Mouse (Mus musculus) liver, embryonic 15.5 days (tissue): Measurements from ENCODE around the gene Dus2. TPM values are rescaled to one million over a fixed set of nuclear protein-coding genes. Genes with fewer than 3 reads are reported as not detected.
A peak's percentile ranks its signal among the peaks of the same experiment; 100 is the strongest.
"Not testable (repeated sequence)": the region's sequence is repeated elsewhere in the genome, so short reads cannot be mapped to it uniquely, and the experiment has no call there.

ENCODE experiments used
- ATAC-seq: fragments of 200-750 bp; cut with Nextera tagmentation; 2 replicates; pipeline ENCODE4 v1.8.0; 2017; ENCODE audit warnings: moderate number of reproducible peaks, mild to moderate bottlenecking, moderate library complexity; ENCODE audit not compliant: insufficient read depth
- H3K27ac ChIP-seq: fragments of 300-500 bp; sonication (generic); replicated peaks from 2 replicates; pipeline ENCODE4 v1.5.1; 2015; ENCODE audit warnings: mild to moderate bottlenecking, inconsistent platforms
- H3K27me3 ChIP-seq: fragments of 300-500 bp; sonication (generic); 2 replicates; pipeline ENCODE4 v1.6.1; 2015; ENCODE audit warnings: mild to moderate bottlenecking, inconsistent platforms
- H3K36me3 ChIP-seq: fragments of 300-500 bp; sonication (generic); replicated peaks from 2 replicates; pipeline ENCODE4 v1.6.1; 2015; ENCODE audit warnings: moderate library complexity, mild to moderate bottlenecking, inconsistent platforms
- H3K4me1 ChIP-seq: fragments of 300-500 bp; sonication (generic); replicated peaks from 2 replicates; pipeline ENCODE4 v1.6.1; 2015; ENCODE audit warnings: inconsistent platforms
- H3K4me2 ChIP-seq: fragments of 300-500 bp; sonication (generic); 2 replicates; pipeline ENCODE4 v1.6.1; 2015; ENCODE audit warnings: moderate library complexity, mild to moderate bottlenecking, inconsistent platforms
- H3K4me3 ChIP-seq: fragments of 300-500 bp; sonication (generic); replicated peaks from 2 replicates; pipeline ENCODE4 v1.5.1; 2015; ENCODE audit warnings: mild to moderate bottlenecking, inconsistent platforms
- H3K9ac ChIP-seq: fragments of 300-500 bp; sonication (generic); 2 replicates; pipeline ENCODE4 v1.6.1; 2015; ENCODE audit warnings: moderate library complexity, mild to moderate bottlenecking, inconsistent platforms
- H3K9me3 ChIP-seq: fragments of 300-500 bp; sonication (generic); replicated peaks from 2 replicates; pipeline ENCODE4 v1.6.1; 2016; ENCODE audit warnings: inconsistent platforms
- WGBS: fragments of 180-500 bp; shearing (Covaris S2); methylation state at CpG from one replicate; pipeline ENCODE4 v1.1.7; 2015; ENCODE audit warnings: mixed read lengths; ENCODE audit not compliant: insufficient replicate concordance; 5-methylcytosine and 5-hydroxymethylcytosine counted together
- polyA plus RNA-seq: library from polyadenylated mRNA; unstranded; fragments of >200 nt; fragmentation: Nextera tagmentation; extraction: Ambion mirVana; gene quantifications from 2 replicates; pipeline ENCODE4 v1.2.1, GENCODE M21; 2015

The Dus2 gene
- polyA plus RNA-seq, 1 experiment from 2014 or later: 10.5 TPM

DNA sequence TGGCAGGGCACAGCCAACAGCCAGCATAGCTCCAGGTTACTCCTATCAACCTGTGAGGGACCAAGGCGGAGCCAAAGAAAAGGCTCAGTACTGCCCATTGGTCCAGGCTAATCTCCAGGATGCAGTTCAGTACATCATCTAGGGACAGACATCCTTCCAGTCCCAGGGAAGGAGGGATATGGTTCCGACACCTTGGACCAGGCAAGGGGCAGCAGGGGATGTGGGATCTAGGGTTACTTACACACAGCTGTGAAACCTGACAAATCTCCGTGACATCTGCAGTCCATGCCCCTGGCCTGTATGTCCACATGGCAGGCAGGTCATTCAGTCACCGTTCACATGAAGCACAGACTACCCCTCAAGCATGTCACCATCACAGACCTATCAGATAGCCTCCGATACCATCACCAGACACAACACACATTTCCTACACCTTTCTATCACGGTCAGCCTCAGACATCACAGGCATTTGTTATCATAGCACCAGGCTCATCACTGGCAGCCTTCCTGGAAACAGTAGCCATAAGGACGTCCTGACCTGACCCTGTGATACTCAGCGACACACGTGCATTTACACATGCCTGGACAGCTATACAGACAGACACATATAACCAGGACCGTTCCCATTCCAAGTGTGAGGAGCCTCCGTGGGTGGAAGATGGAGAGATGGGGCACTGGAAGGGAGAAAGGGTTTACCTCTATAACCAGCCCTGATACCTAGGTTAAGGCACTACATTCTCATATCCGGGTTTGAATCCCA is 26.5 kb upstream of the Dus2 start:
- ATAC-seq: no peak
- peaks cover 10% of the 10 kb centered on the region for H3K36me3 ChIP-seq
- no peaks in the 10 kb centered on the region for H3K9me3 ChIP-seq
- H3K27ac ChIP-seq: peak overlapping the region; percentile 93
- H3K9ac ChIP-seq: peak overlapping the region; percentile 75
- 52% methylated on average over 12 of the region's 12 CpGs for WGBS
- H3K4me3 ChIP-seq: peak overlapping the region; percentile 77
- H3K27me3 ChIP-seq: no peaks in the 10 kb centered on the region
- H3K4me1 ChIP-seq: peaks cover 89% of the 10 kb centered on the region
- H3K4me2 ChIP-seq: peak overlapping the region; percentile 97

DNA sequence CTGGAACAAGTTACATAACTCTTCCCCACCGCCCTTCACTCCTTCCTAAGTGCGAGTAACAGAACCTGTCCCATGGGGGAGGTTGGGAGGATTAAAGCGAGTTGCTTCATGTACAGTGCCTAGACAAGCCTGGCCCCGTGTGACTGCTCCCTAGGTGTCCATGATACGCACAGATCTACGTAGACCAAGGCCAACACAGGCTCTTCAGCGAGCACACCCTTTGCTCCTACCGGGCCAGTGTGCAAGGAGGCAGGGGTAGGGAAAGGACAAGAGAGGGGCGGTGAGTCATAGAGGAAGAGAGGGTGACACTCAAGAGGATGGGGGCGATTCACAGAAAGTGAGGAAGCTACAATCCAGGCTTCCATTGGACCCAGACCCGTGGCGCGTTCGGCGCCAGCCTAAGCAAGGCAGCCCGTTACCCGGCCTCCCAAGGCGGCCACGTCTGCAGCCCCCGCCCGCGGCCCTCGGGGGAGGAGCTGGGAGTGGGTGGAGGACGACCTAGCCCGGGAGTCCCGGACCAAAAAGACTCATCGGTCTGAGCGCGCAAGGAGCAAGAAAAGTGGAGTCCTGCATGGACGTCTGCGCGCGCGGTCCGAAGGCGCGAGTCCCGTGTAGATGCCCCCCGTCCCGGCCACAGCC is 25.8 kb upstream of the Dus2 start:
- Histone ChIP-seq H3K36me3 (peaks cover 3% of the 10 kb centered on the region), H3K4me3 (peak overlapping the region; percentile 77), H3K9me3 (no peaks in the 10 kb centered on the region), H3K9ac (peak overlapping the region; percentile 75), H3K27me3 (no peaks in the 10 kb centered on the region), H3K4me2 (peak overlapping the region; percentile 97), H3K27ac (peak overlapping the region; percentile 93), H3K4me1 (peaks cover 82% of the 10 kb centered on the region)
- peak; percentile 49 for ATAC-seq
- 2% methylated on average over 40 of the region's 40 CpGs for WGBS

DNA sequence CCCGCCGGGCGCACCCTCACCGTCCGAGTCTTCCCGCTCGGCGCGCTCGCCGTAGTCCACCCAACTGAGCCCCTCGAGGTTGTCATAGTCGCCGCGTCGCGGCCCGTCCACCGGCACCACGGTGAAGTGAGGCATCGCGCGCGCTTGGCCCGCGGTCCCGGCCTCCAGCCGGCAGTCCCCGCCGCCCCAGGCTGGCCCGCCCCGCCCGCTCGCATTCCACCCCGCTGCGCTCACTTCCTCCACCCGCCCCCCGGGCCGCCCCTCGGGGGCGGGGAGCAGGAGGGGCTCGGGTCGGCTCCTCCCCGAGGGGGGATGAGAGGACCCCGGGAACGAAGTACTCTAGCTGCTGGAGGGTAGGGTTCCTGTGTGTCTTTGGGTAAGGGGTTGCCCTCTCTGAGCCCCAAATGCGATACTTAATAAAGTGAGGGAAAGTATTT is 25.2 kb upstream of the Dus2 start, which contains the start of gene Slc12a4:
Gene Slc12a4, minus strand, starts transcription at position 193 of the 437 bp plus-strand sequence.
- Histone ChIP-seq H3K9me3 (no peaks in the 10 kb centered on the region), H3K4me2 (peak within 1 kb of the TSS; percentile 97), H3K27ac (peak within 1 kb of the TSS; percentile 93), H3K36me3 (no peaks in the 10 kb centered on the region), H3K27me3 (no peaks in the 10 kb centered on the region), H3K9ac (peak within 1 kb of the TSS; percentile 75), H3K4me3 (peak within 1 kb of the TSS; percentile 77), H3K4me1 (peaks cover 77% of the 10 kb centered on the region)
- 1% methylated on average over 47 of the region's 47 CpGs for WGBS
- peak; percentile 74 for ATAC-seq

DNA sequence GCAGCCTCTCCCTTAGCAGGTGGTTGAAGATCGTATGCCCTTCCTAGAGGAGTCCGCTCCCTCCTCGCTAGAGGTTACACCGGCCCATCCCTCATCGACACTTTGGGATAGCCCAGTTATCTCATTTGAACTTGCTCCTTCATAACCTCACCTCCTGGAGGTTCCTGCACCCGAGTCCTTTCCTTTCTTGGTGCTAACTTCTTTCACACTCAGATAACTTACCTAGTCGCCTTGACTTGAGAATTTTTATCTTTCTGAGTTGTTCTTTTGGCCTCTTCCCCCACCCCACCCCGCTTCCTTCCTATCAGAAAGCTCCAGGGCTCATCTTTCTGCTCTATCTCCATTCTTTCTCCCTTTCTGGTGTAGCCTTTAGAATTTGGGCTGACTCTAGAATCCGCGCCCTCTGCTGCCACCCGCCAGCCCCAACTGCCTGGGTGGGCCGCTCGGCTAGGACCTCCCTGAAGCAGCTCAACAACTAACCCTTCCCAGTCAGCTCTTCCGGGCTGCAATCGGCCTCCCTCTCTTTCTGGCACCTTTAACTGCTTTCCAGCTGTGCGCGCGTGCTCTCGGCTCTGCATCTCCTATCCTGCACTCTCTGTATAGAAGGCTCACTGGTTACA is 24.3 kb upstream of the Dus2 start:
- H3K9me3 ChIP-seq: no peaks in the 10 kb centered on the region
- peak overlapping the region; percentile 97 for H3K4me2 ChIP-seq
- H3K27ac ChIP-seq: peak overlapping the region; percentile 93
- no peaks in the 10 kb centered on the region for H3K27me3 ChIP-seq
- no peaks in the 10 kb centered on the region for H3K36me3 ChIP-seq
- peak; percentile 71 for ATAC-seq
- H3K9ac ChIP-seq: peak overlapping the region; percentile 75
- peak overlapping the region; percentile 77 for H3K4me3 ChIP-seq
- peaks cover 68% of the 10 kb centered on the region for H3K4me1 ChIP-seq
- WGBS: 5% methylated on average over 19 of the region's 19 CpGs

DNA sequence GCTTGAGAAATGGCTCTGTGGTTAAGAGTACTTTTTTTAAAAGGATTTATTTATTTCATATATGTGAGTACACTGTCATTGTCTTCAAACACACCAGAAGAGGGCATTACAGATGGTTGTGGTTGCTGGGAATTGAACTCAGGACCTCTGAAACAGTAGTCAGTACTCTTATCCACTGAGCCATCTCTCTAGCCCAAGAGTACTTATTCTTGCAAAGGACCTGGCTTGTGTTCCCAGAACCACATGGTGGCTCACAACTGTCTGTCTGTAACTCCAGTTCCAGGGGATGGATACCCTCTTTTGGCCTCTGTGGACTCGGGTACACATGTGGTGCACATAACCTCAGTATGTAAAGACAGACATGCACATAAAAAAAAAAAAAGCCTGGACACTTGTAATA is 21.8 kb upstream of the Dus2 start:
- Histone ChIP-seq H3K9me3 (no peaks in the 10 kb centered on the region), H3K27me3 (no peaks in the 10 kb centered on the region), H3K36me3 (no peaks in the 10 kb centered on the region), H3K9ac (no peak overlapping the region), H3K27ac (no peak overlapping the region), H3K4me3 (no peak overlapping the region), H3K4me1 (peaks cover 47% of the 10 kb centered on the region), H3K4me2 (no peak overlapping the region)
- 63% methylated on average over 1 of the region's 1 CpGs for WGBS
- ATAC-seq: no peak

DNA sequence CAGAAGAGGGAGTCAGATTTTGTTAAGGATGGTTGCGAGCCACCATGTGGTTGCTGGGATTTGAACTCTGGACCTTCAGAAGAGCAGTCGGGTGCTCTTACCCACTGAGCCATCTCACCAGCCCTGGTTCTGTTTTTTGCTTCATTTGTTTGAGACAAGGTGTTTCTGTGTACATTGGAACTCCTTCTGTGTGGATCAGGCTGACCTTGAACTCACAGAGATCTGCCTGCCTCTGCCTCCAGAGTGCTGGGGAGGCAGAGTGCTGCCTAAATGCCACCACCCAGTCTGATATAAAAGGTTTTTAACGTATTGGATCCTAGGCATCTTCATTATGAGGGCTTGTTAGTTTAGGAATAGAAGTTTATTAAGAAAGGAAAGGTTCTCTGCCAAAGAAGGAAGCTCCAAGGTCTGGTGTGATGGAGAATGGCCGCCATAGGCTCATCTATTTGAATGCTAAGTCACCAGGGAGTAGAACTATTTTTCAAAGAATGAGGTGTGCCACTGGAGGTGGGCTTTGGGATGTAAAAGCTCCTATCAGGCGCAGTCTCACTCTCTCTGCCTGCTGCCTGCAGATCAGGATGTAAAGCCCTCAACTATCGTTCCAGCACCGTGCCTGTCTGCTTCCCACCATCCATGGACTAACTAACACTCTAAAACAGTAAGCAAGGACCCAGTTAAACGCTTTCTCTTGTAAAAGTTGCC is 20.0 kb upstream of the Dus2 start:
- WGBS: 71% methylated on average over 8 of the region's 8 CpGs
- no peak overlapping the region for H3K4me3 ChIP-seq
- H3K9me3 ChIP-seq: no peaks in the 10 kb centered on the region
- no peak overlapping the region for H3K4me2 ChIP-seq
- H3K36me3 ChIP-seq: no peaks in the 10 kb centered on the region
- H3K27ac ChIP-seq: no peak overlapping the region
- no peak overlapping the region for H3K9ac ChIP-seq
- no peak for ATAC-seq
- peaks cover 30% of the 10 kb centered on the region for H3K4me1 ChIP-seq
- no peaks in the 10 kb centered on the region for H3K27me3 ChIP-seq

DNA sequence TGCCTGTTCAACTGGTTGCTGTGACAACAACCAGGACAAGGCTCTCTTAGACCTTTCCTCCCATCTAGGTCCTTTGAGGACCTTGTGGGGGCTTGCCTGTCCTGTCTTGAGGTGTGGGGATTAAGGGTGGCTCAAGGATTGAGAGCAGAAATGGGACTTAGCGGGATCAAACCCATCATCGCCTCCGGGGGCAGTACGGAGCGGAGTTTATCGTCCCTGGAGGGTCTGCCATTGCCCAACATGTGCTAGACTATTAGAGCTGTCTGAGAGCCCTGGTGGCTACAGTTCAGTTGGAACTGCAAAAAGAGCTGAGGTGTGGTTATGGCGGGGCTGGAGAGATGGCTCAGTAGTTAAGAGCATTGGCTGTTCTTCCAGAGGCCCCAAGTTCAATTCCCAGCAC is 15.8 kb upstream of the Dus2 start:
- ATAC-seq: no peak
- Histone ChIP-seq H3K36me3 (no peaks in the 10 kb centered on the region), H3K9me3 (no peaks in the 10 kb centered on the region), H3K27me3 (no peaks in the 10 kb centered on the region), H3K4me3 (no peak overlapping the region), H3K4me2 (no peak overlapping the region), H3K9ac (no peak overlapping the region), H3K27ac (no peak overlapping the region), H3K4me1 (0 out of 2 replicates have a peak, but pooled peaks cover 13% of the 10 kb centered on the region)
- WGBS: 69% methylated on average over 7 of the region's 7 CpGs

DNA sequence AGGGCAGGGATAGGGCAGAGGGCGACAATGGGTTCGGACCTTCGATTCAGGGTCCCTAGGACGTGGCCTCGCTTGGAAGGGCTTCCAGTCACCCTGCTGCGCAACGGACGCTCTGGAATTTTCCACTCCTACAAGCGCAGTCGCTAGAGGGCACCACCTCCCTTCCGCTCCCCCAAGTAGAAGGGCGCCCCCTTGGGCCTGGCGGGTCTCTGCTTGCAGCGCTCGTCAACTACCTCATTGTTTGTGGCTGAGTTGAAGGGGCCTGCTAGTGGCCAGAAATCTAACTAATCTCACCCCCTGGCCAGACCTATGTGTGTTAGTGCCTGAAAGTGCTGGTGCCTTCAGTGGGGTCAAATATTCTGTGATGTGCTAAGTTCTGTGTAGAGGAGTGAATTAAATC is 11.8 kb upstream of the Dus2 start, which contains the start of gene Dpep3:
Gene Dpep3, minus strand, starts transcription at position 105 of the 400 bp plus-strand sequence.
- Histone ChIP-seq H3K27me3 (no peaks in the 10 kb centered on the region), H3K9me3 (no peaks in the 10 kb centered on the region), H3K4me3 (no peak within 1 kb of the TSS), H3K4me1 (peaks cover 9% of the 10 kb centered on the region; the same call in 1 of the 2 replicates), H3K36me3 (no peaks in the 10 kb centered on the region), H3K27ac (no peak within 1 kb of the TSS), H3K4me2 (no peak within 1 kb of the TSS), H3K9ac (no peak within 1 kb of the TSS)
- no peak for ATAC-seq
- WGBS: 88% methylated on average over 15 of the region's 15 CpGs

DNA sequence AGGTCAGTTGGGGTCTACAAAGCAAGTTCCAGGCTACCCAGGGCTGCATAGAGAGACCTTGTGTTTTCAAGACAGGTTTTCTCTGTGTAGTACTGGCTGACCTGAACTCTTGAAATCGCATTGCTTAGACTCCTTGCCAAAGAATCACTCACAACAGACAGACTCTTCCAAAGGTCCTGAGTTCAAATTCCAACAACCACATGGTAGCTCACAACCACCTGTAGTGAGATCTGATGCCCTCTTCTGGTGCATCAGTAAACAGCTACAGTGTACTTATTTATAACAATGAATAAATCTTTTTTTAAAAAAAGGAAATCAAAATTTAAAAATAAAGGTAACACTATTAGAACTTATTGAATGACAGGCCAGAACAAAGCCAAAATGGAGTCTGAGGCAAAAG is 10.0 kb upstream of the Dus2 start:
- Histone ChIP-seq H3K36me3 (no peaks in the 10 kb centered on the region), H3K27ac (no peak overlapping the region), H3K4me1 (peaks cover 7% of the 10 kb centered on the region; the same call in 1 of the 2 replicates), H3K4me3 (no peak overlapping the region), H3K27me3 (0 out of 2 replicates have a peak, but pooled peaks cover 14% of the 10 kb centered on the region), H3K9ac (no peak overlapping the region), H3K9me3 (no peaks in the 10 kb centered on the region), H3K4me2 (no peak overlapping the region)
- WGBS: 74% methylated on average over 1 of the region's 1 CpGs
- ATAC-seq: no peak

DNA sequence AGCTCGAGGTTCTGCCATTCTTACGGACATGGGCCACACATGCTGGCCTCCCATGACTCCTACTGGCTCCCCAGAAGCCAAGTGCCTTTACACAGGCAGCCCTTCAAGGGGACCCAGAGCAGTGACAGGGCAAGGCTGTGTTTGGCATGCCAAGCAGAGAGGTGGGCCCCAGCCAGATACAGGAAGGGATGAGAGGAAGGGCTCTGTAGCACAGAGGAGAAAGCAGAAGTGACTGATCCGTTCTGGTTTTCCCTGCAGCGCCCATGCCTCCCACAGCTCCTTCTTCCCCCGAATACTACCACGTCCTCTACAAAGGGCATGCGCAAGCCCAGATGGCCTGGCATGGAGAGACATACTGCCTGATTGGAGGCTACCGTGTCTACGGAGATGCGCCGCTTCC is 7.7 kb upstream of the Dus2 start:
- WGBS: 41% methylated on average over 11 of the region's 11 CpGs
- ATAC-seq, H3K9ac ChIP-seq, H3K27ac ChIP-seq, H3K36me3 ChIP-seq, H3K9me3 ChIP-seq, H3K4me1 ChIP-seq, H3K4me3 ChIP-seq, H3K4me2 ChIP-seq: not testable (repeated sequence)
- peaks cover 22% of the 10 kb centered on the region for H3K27me3 ChIP-seq
